Comparison of ENCODE assay signal across 11 mouse cellular contexts in the genomic region with DNA sequence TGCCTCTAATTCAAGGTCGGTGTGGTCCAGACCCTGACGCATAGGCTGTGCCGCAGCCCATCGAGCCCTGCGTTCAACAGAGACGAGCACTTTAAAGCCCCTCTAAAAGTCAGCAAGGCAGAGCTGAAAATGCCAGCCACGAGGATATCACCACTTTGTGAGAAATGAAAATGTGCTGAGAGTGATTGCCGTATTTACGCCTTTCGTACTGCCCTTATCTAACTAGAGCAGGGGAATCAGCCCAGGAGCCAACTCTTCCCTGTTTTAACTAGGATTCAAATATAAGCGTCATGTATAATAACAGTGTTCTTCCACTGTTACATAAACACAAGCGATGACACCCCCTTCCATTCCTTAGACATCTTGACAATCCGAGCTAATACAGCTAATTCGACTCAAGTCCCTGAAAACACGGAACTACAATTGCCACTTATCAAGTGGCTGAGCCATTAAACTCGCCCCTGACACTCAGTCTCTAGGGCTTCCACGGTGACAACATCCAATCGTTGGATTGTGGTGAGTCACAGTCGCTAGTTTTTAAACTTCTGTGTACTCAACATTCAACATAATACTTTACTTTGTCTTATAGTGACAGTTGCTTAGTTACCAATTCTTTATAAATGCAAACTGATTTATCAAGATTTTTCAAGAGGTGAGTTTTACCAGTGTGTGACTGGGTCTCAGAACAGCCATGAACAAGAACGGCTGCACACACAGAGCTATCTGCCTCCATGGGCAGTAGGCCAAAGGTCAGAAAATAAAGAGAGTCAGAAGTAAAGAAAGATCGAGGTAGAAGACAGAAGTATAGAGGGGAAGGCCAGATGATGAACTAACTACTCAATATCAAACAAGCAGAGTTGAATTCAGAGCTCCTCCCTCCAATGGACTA.
DNase-seq lines count a peak whose midpoint lies in the region; ATAC-seq and TF ChIP-seq lines count a peak whose summit lies in the region.
"Had no signal": no experiment of that assay in that cellular context is flagged by ENCODE, and none has a peak within 500 bp of the region (broad histone marks: within the 10 kb centered on the region; RNA-seq: fewer than 3 reads in every experiment).

No protein-coding gene starts in this region.

- no peak overlapping the region for H3K9ac ChIP-seq in lung, embryonic 15.5 days
- H3K9ac ChIP-seq in liver, embryonic 13.5 days = no peak overlapping the region
- H3K9ac ChIP-seq: kidney, embryonic 15.5 days had no signal

- TF ChIP-seq POLR2A in lung, adult 2 months (IDR thresholded peaks at IDR 0.05; ENCODE audit: borderline replicate concordance, extremely low read depth, low read depth, low read length) = no peak

- no peaks in the 10 kb centered on the region for H3K36me3 ChIP-seq in lung, embryonic 15.5 days
- H3K36me3 ChIP-seq in liver, embryonic 13.5 days = no peaks in the 10 kb centered on the region
- H3K36me3 ChIP-seq in splenic B cell, adult 2 months (ENCODE audit: control insufficient read depth, insufficient read depth, low read length, poor library complexity, severe bottlenecking) = no peaks in the 10 kb centered on the region
- H3K36me3 ChIP-seq: kidney, embryonic 15.5 days had no signal

- H3K27ac ChIP-seq in lung, embryonic 15.5 days = peak overlapping the region; percentile 15; the same call in 1 of the 2 replicates
- H3K27ac ChIP-seq in liver, embryonic 13.5 days = peak overlapping the region; percentile 40; the same call in 1 of the 2 replicates
- H3K27ac ChIP-seq: kidney, embryonic 15.5 days had no signal

- ATAC-seq in lung, embryonic 15.5 days (ENCODE audit: borderline replicate concordance, extremely low read depth, low FRiP score, low TSS enrichment) = no peak
- ATAC-seq in liver, embryonic 13.5 days (ENCODE audit: low read depth) = peak; percentile 74

- H3K4me2 ChIP-seq in lung, embryonic 15.5 days = no peak overlapping the region
- H3K4me2 ChIP-seq in liver, embryonic 13.5 days = peak overlapping the region; percentile 43
- H3K4me2 ChIP-seq: kidney, embryonic 15.5 days had no signal

- H3K4me3 ChIP-seq in lung, embryonic 15.5 days = no peak overlapping the region
- H3K4me3 ChIP-seq in lung, adult 2 months (replicated peaks; ENCODE audit: extremely low read depth, low read depth, low read length) = no peak overlapping the region
- H3K4me3 ChIP-seq in liver, embryonic 13.5 days (replicated peaks) = no peak overlapping the region
- H3K4me3 ChIP-seq: kidney, embryonic 15.5 days had no signal

- DNase-seq in adrenal gland, adult 2 months = peak; percentile 18
- DNase-seq in adrenal gland, adult 8-10 months = no peak
- DNase-seq in lung, adult 2 months = no peak
- DNase-seq in liver, embryonic 13.5 days = peak; percentile 26
- DNase-seq in splenic B cell, adult 2 months (ENCODE audit: low read depth, low spot score) = peak; percentile 71
- DNase-seq in kidney, adult 11 months = no peak
- DNase-seq in urinary bladder, postnatal 36 days (ENCODE audit: low spot score in 2 of 2) = no peak
- DNase-seq: cerebellum, postnatal 25 days; heart, postnatal 14 days had no signal

- TF ChIP-seq CTCF in lung, adult 2 months (IDR thresholded peaks at IDR 0.05; ENCODE audit: insufficient read depth, low read length) = no peak

- no peaks in the 10 kb centered on the region for H3K27me3 ChIP-seq in lung, embryonic 15.5 days
- H3K27me3 ChIP-seq in liver, embryonic 13.5 days = no peaks in the 10 kb centered on the region
- no peaks in the 10 kb centered on the region for H3K27me3 ChIP-seq in splenic B cell, adult 2 months (ENCODE audit: control insufficient read depth, insufficient read depth, low read length, poor library complexity, severe bottlenecking)
- H3K27me3 ChIP-seq: kidney, embryonic 15.5 days had no signal

- no peaks in the 10 kb centered on the region for H3K9me3 ChIP-seq in lung, embryonic 15.5 days
- no peaks in the 10 kb centered on the region for H3K9me3 ChIP-seq in liver, embryonic 13.5 days (replicated peaks)
- H3K9me3 ChIP-seq: kidney, embryonic 15.5 days had no signal

- 47% methylated on average over 21 of the region's 21 CpGs for WGBS in lung, embryonic 15.5 days
- 60% methylated on average over 21 of the region's 21 CpGs for WGBS in lung, adult 2 months
- 33% methylated on average over 21 of the region's 21 CpGs for WGBS in liver, embryonic 13.5 days (ENCODE audit: insufficient replicate concordance)

- H3K4me1 ChIP-seq in lung, embryonic 15.5 days = peaks cover 25% of the 10 kb centered on the region
- H3K4me1 ChIP-seq in lung, adult 2 months (ENCODE audit: control insufficient read depth, insufficient read depth, low read length) = peaks cover 9% of the 10 kb centered on the region; the same call in 1 of the 2 replicates
- H3K4me1 ChIP-seq in liver, embryonic 13.5 days (replicated peaks) = peaks cover 42% of the 10 kb centered on the region

Comparison
In these comparisons a context has a peak if more than half of its experiments do, and no peak if none do; other contexts are left out.
1. DNase-seq: peak in adrenal gland, adult 2 months (single experiment), liver, embryonic 13.5 days (single experiment) and splenic B cell, adult 2 months (single experiment); none in adrenal gland, adult 8-10 months (single experiment), lung, adult 2 months (single experiment), kidney, adult 11 months (single experiment) and urinary bladder, postnatal 36 days (0 of 2).